Mouse (Mus musculus): ENCODE measurements at regions not wholly inside any gene's neighbourhood (a gene's known extent, or its start where the extent isn't known, plus 50 kb on each side); places are given as distances from the start of the nearest gene placed in this dataset.
A peak's percentile ranks its signal among the peaks of the same experiment; 100 is the strongest.

GRCm38 (mm10) chr17:49223212-49223611 is 204.9 kb upstream of the Mocs1 start:
- H3K27me3 ChIP-seq: no peaks in the 10 kb centered on the region
- no peak overlapping the region for H3K4me3 ChIP-seq
- no peaks in the 10 kb centered on the region for H3K4me1 ChIP-seq
- no peak overlapping the region for H3K27ac ChIP-seq
- no peak overlapping the region for H3K4me2 ChIP-seq (replicated peaks)
- no peaks in the 10 kb centered on the region for H3K36me3 ChIP-seq
- H3K9ac ChIP-seq: no peak overlapping the region
- WGBS: 86% methylated on average over 7 of the region's 7 CpGs
- no peak for ATAC-seq (ENCODE audit: low FRiP score, low read depth)
- no peaks in the 10 kb centered on the region for H3K9me3 ChIP-seq

GRCm38 (mm10) chr17:49223651-49224050 is 204.5 kb upstream of the Mocs1 start:
- WGBS: 73% methylated on average over 2 of the region's 2 CpGs
- no peak overlapping the region for H3K4me3 ChIP-seq
- no peak overlapping the region for H3K27ac ChIP-seq
- no peak overlapping the region for H3K4me2 ChIP-seq (replicated peaks)
- H3K4me1 ChIP-seq: no peaks in the 10 kb centered on the region
- H3K9me3 ChIP-seq: no peaks in the 10 kb centered on the region
- no peak overlapping the region for H3K9ac ChIP-seq
- no peak for ATAC-seq (ENCODE audit: low FRiP score, low read depth)
- no peaks in the 10 kb centered on the region for H3K27me3 ChIP-seq
- no peaks in the 10 kb centered on the region for H3K36me3 ChIP-seq

DNA sequence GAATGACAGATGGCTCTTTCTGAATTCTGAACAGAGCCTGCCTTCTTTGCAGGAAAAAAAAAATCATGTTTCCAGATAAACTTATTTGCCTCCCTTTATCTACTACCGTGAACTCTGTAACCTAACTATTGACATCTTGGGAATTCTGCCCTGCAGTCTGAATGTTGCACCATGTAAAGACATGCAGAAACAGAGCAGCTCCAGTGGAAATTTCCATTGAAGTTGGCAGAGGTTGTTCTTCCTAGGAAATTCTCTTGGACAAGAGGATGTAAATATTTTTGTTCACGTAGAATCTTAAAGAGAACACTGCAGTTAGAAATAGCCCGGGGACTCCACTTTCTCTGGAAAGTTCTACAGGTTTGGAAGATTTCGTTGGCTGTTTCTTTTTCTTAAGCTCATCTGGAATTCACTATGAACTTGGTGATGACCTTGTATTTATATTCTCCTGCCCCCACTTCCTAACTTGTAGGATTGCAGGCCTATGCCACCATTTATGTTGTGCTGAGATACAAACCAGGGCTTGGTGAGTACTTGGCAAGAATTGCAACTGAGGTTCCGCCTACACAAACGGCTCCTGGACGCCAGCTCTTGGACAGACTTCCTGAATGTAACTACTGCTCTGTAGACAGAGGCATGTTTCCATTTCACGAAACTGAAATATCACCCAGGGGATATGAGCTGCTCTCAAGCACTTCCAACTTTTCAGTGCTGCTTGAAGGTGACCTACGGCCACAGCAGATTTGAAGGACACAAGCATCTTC is 202.7 kb upstream of the Mocs1 start:
- Histone ChIP-seq H3K9ac (no peak overlapping the region), H3K4me2 (replicated peaks) (no peak overlapping the region), H3K27me3 (no peaks in the 10 kb centered on the region), H3K9me3 (no peaks in the 10 kb centered on the region), H3K4me1 (no peaks in the 10 kb centered on the region), H3K36me3 (no peaks in the 10 kb centered on the region), H3K4me3 (no peak overlapping the region), H3K27ac (no peak overlapping the region)
- whole genome bisulfite sequencing: 67% methylated on average over 9 of the region's 9 CpGs
- no peak for ATAC-seq (ENCODE audit: low FRiP score, low read depth)

- Histone ChIP-seq H3K4me1 (peaks cover 4% of the 10 kb centered on the region), H3K4me3 (no peak overlapping the region), H3K36me3 (no peaks in the 10 kb centered on the region), H3K27ac (no peak overlapping the region), H3K9ac (no peak overlapping the region), H3K4me2 (replicated peaks) (no peak overlapping the region), H3K27me3 (no peaks in the 10 kb centered on the region), H3K9me3 (no peaks in the 10 kb centered on the region)
- no peak for ATAC-seq (ENCODE audit: low FRiP score, low read depth)
- 83% methylated on average over 6 of the region's 6 CpGs for WGBS
Measured at GRCm38 (mm10) chr17:49226016-49226400, 202.2 kb upstream of the Mocs1 start.

DNA sequence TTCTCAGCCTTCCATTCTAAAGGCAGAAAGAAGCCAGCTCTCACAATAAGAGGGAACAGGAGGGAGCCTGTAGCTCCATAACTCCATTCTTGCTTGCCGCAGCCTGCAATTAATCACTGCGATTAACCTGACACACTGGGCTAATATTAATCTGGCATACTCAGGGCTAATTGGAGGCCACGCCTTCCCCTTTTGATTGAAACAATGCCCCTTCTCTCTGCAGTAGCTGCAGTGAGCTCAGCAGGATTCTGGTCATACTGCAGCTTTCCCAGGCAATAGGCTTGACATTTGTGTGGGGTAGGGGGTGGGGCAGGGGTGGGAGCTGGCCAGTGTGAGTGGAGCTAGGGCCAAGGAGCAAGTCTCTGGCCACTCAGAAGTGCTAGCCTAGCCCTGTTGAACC is 196.9 kb upstream of the Mocs1 start:
- no peak for ATAC-seq (ENCODE audit: low FRiP score, low read depth)
- no peak overlapping the region for H3K27ac ChIP-seq
- WGBS: 19% methylated on average over 3 of the region's 3 CpGs

DNA sequence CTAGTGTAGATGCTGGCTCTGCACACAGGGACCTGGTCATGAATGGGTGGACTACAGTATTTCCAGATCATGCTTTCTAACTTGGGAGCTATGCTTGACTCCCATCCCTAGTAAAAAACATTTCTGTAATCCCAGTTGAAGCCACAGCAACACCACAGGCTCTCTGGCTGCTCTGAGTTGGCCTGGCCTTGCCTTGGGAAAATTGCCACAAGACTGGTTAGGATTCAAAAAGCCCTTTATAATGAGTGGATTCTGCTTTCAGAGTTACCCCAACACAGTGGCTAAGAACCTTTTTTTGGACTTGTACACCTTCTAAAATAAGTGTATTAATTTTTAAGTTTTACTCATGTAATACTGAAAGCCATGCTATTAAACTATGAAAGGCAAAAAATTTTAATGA is 188.1 kb upstream of the Mocs1 start:
- no peak overlapping the region for H3K4me3 ChIP-seq
- H3K27ac ChIP-seq: no peak overlapping the region
- H3K36me3 ChIP-seq: no peaks in the 10 kb centered on the region
- no peak overlapping the region for H3K9ac ChIP-seq
- no peak overlapping the region for H3K4me2 ChIP-seq (replicated peaks)
- peaks cover 14% of the 10 kb centered on the region for H3K4me1 ChIP-seq
- peaks cover 5% of the 10 kb centered on the region; the same call in 1 of the 2 replicates for H3K27me3 ChIP-seq
- peaks cover 1% of the 10 kb centered on the region; the same call in 1 of the 2 replicates for H3K9me3 ChIP-seq
- no peak for ATAC-seq (ENCODE audit: low FRiP score, low read depth)

More for the DNA sequence above, 196.9 kb upstream of the Mocs1 start:
- H3K27me3 ChIP-seq: no peaks in the 10 kb centered on the region
- H3K9ac ChIP-seq: no peak overlapping the region
- H3K9me3 ChIP-seq: no peaks in the 10 kb centered on the region
- H3K4me1 ChIP-seq: peaks cover 11% of the 10 kb centered on the region
- no peak overlapping the region for H3K4me3 ChIP-seq
- no peak overlapping the region for H3K4me2 ChIP-seq (replicated peaks)
- no peaks in the 10 kb centered on the region for H3K36me3 ChIP-seq

DNA sequence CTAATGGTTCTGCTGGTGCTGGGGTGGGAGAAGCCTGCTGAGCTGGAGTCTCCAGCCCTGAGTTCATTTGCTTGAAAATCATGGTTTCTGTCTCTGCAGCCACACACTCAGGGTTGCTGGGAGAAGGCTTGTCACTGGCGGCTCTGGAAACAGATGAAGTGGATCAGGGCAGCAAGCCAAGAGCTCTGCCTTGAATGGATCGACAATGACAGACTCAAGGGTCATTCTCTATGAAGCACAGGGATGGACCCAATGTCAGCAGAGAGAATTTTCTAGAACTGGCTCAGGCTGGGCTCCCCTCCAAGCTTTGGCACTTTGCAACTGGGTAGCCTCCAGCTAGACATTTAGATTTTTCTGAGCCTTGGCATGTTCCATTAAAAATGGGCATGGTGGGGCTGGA is 184.7 kb upstream of the Mocs1 start:
- Histone ChIP-seq H3K27ac (no peak overlapping the region), H3K9me3 (peaks cover 5% of the 10 kb centered on the region; the same call in 1 of the 2 replicates), H3K27me3 (peaks cover 5% of the 10 kb centered on the region; the same call in 1 of the 2 replicates), H3K4me1 (peaks cover 29% of the 10 kb centered on the region), H3K36me3 (no peaks in the 10 kb centered on the region), H3K4me2 (replicated peaks) (no peak overlapping the region), H3K9ac (no peak overlapping the region), H3K4me3 (no peak overlapping the region)
- 78% methylated on average over 2 of the region's 2 CpGs for whole genome bisulfite sequencing
- ATAC-seq (ENCODE audit: low FRiP score, low read depth): no peak

DNA sequence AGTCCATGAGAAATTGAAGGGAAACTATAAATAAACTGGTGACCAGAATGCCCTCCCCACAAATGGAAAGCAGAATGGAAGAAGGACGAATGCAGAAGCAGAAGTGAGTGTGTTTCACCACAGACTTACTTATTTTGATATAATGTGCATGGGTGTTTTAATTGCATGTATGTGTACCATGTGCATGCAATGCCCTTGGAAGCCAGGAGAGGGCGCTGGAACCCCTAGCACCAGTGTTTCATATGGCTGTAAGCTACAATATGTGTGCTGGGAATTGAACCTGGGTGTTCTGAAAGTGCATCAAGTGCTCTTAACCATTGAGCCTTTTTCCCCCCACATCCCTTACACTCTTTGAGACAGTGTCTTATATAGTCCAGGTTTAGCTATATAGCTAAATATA is 183.1 kb upstream of the Mocs1 start:
- no peak overlapping the region for H3K9ac ChIP-seq
- no peak overlapping the region for H3K4me3 ChIP-seq
- H3K4me1 ChIP-seq: peaks cover 27% of the 10 kb centered on the region
- H3K27ac ChIP-seq: no peak overlapping the region
- 61% methylated on average over 2 of the region's 2 CpGs for WGBS
- H3K9me3 ChIP-seq: peaks cover 5% of the 10 kb centered on the region; the same call in 1 of the 2 replicates
- no peak for ATAC-seq (ENCODE audit: low FRiP score, low read depth)
- H3K27me3 ChIP-seq: peaks cover 5% of the 10 kb centered on the region; the same call in 1 of the 2 replicates
- no peak overlapping the region for H3K4me2 ChIP-seq (replicated peaks)
- no peaks in the 10 kb centered on the region for H3K36me3 ChIP-seq

DNA sequence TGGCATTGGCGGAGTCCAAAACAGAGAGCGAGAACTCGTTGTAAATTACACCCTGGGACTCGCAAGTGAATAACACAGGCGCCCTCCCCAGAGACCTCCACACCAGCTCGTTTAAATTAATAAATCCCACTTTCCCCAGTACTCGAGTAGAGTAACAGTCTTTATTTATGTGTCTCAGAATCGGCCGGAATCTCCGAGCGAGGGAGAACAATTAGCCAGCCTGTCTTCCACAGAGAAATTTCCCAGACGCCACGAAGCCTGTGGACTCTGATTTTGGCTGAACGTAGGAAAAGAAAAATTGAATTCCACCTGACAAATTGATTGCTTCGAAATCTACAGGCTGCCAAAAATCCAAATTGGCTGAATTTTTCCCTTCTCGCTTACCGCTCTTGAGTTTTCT is 180.9 kb upstream of the Mocs1 start:
- H3K27ac ChIP-seq: no peak overlapping the region
- no peaks in the 10 kb centered on the region for H3K36me3 ChIP-seq
- H3K4me1 ChIP-seq: peaks cover 29% of the 10 kb centered on the region
- peak overlapping the region; percentile 34 for H3K4me2 ChIP-seq (replicated peaks)
- no peak for ATAC-seq (ENCODE audit: low FRiP score, low read depth)
- H3K9ac ChIP-seq: no peak overlapping the region
- H3K27me3 ChIP-seq: 0 out of 2 replicates have a peak, but pooled peaks cover 1% of the 10 kb centered on the region
- WGBS: 19% methylated on average over 17 of the region's 17 CpGs
- H3K4me3 ChIP-seq: no peak overlapping the region
- peaks cover 5% of the 10 kb centered on the region; the same call in 1 of the 2 replicates for H3K9me3 ChIP-seq

- peaks cover 29% of the 10 kb centered on the region for H3K4me1 ChIP-seq
- ATAC-seq (ENCODE audit: low FRiP score, low read depth): no peak
- H3K4me2 ChIP-seq (replicated peaks): no peak overlapping the region
- H3K4me3 ChIP-seq: no peak overlapping the region
- no peak overlapping the region for H3K9ac ChIP-seq
- H3K36me3 ChIP-seq: no peaks in the 10 kb centered on the region
- WGBS: 29% methylated on average over 8 of the region's 8 CpGs
- no peak overlapping the region for H3K27ac ChIP-seq
- no peaks in the 10 kb centered on the region for H3K9me3 ChIP-seq
- peaks cover 4% of the 10 kb centered on the region; the same call in 1 of the 2 replicates for H3K27me3 ChIP-seq
Measured at GRCm38 (mm10) chr17:49250726-49251537, 177.2 kb upstream of the Mocs1 start.

GRCm38 (mm10) chr17:49252271-49252670 is 175.9 kb upstream of the Mocs1 start:
- H3K4me2 ChIP-seq (replicated peaks): no peak overlapping the region
- H3K9ac ChIP-seq: no peak overlapping the region
- ATAC-seq (ENCODE audit: low FRiP score, low read depth): no peak
- H3K4me1 ChIP-seq: peaks cover 24% of the 10 kb centered on the region
- no peak overlapping the region for H3K4me3 ChIP-seq
- 75% methylated on average over 3 of the region's 3 CpGs for WGBS
- H3K27ac ChIP-seq: no peak overlapping the region
- H3K36me3 ChIP-seq: no peaks in the 10 kb centered on the region
- H3K9me3 ChIP-seq: no peaks in the 10 kb centered on the region
- H3K27me3 ChIP-seq: peaks cover 4% of the 10 kb centered on the region; the same call in 1 of the 2 replicates

DNA sequence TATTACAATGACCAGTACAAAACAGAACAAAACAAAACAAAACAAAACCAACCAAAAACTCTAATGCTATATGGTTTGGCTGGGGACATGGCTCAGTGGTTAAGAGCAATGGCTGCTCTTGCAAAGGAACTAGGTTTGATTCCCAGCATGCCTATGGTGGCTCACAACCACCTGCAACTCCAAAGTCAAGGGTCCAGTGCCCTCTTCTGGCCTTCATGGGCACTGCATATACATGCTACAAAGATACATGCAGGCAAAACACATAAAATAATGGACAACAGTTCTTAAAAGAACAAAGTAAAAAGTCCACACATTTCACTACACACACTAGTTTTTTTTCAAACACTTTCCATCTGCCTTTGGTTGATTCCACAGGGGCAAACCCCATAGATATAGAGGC is 169.7 kb upstream of the Mocs1 start:
- no peaks in the 10 kb centered on the region for H3K27me3 ChIP-seq
- ATAC-seq (ENCODE audit: low FRiP score, low read depth): no peak
- no peak overlapping the region for H3K9ac ChIP-seq
- H3K9me3 ChIP-seq: no peaks in the 10 kb centered on the region; the same call in 1 of the 2 replicates
- no peak overlapping the region for H3K4me3 ChIP-seq
- no peaks in the 10 kb centered on the region for H3K36me3 ChIP-seq
- no peaks in the 10 kb centered on the region for H3K4me1 ChIP-seq
- H3K4me2 ChIP-seq (replicated peaks): no peak overlapping the region
- no peak overlapping the region for H3K27ac ChIP-seq
